Mouse (Mus musculus) left cerebral cortex, adult 18-20 months (tissue): ENCODE measurements around the gene 4930513O06Rik. TPM values are rescaled to one million over a fixed set of nuclear protein-coding genes. Genes with fewer than 3 reads are reported as not detected.

Source experiments
- DNase-seq, 2 experiments: peaks; one replicate each; pipeline ENCODE4 v3.0.0; 2021 to 2022; ENCODE audit warnings: low spot score in 2 of 2, mixed read lengths in 1 of 2
- long read RNA-seq, 2 experiments: library from polyadenylated mRNA; stranded (forward); transcript quantifications; one replicate each; pipeline ENCODE4 v2.0.0; 2021
- total RNA-seq, 2 experiments: library from RNA; stranded (reverse); gene quantifications; 2 replicates each; pipeline ENCODE4 v1.2.3; 2021

The 4930513O06Rik gene
- total RNA-seq = not detected
- long read RNA-seq, experiment 1 = 0 reads
- long read RNA-seq, experiment 2 = 0 reads

- no peak for DNase-seq
These were observed at the start of gene 4930513O06Rik for GRCm38 (mm10) chrX:139085943-139086342. Gene 4930513O06Rik (plus strand): TSS chrX:139086243.

- no peak for DNase-seq
These were observed 48.4 kb upstream of the 4930513O06Rik start for GRCm38 (mm10) chrX:139037666-139038065.

- no peak for DNase-seq
These were observed 46.7 kb upstream of the 4930513O06Rik start for GRCm38 (mm10) chrX:139039314-139039713.

GRCm38 (mm10) chrX:139041148-139041547, 44.9 kb upstream of the 4930513O06Rik start:
- no peak for DNase-seq

- DNase-seq = no peak
These were observed 34.1 kb upstream of the 4930513O06Rik start for GRCm38 (mm10) chrX:139051976-139052375.

GRCm38 (mm10) chrX:139053149-139053548, 32.9 kb upstream of the 4930513O06Rik start:
- DNase-seq = no peak

GRCm38 (mm10) chrX:139064078-139064477, 22.0 kb upstream of the 4930513O06Rik start:
- no peak for DNase-seq

GRCm38 (mm10) chrX:139078493-139078892, 7.5 kb upstream of the 4930513O06Rik start:
- no peak for DNase-seq

GRCm38 (mm10) chrX:139085077-139085476, 966 bp upstream of the 4930513O06Rik start, which contains the start of gene Serpina7:
Gene Serpina7 (minus strand): TSS chrX:139085236.
- DNase-seq = no peak

GRCm38 (mm10) chrX:139097197-139097596, 11.2 kb downstream of the 4930513O06Rik start:
- DNase-seq = no peak

- DNase-seq = no peak
These were observed 48.0 kb downstream of the 4930513O06Rik start for GRCm38 (mm10) chrX:139134031-139134430.

Other genes with a start within 250 kb of the 4930513O06Rik start
- gene Nrk, start 171.8 kb upstream of the 4930513O06Rik start, total RNA-seq = under 1 TPM in 1 of 2 experiments, not detected in 1; 0.09 TPM
- not detected for gene Serpina7, start 1.0 kb upstream of the 4930513O06Rik start, total RNA-seq
- gene 4933428M09Rik, start 93.0 kb downstream of the 4930513O06Rik start, total RNA-seq = not detected
- 1 to 10 TPM; 1.8 to 2.4 TPM for gene Mum1l1, start 123.8 kb downstream of the 4930513O06Rik start, total RNA-seq
- gene Trap1a, start 247.4 kb downstream of the 4930513O06Rik start, total RNA-seq = not detected